Mouse (Mus musculus) CD4-positive helper T cell, adult 2 months (primary cell): Measurements from ENCODE around the gene Adi1.
A peak's percentile ranks its signal among the peaks of the same experiment; 100 is the strongest.

Experiments used
- DNase-seq: peaks from one replicate; pipeline ENCODE4 v3.0.0-alpha.2; 2012; ENCODE audit warnings: low read depth, missing footprints, low spot score

Adi1 gene

DNA sequence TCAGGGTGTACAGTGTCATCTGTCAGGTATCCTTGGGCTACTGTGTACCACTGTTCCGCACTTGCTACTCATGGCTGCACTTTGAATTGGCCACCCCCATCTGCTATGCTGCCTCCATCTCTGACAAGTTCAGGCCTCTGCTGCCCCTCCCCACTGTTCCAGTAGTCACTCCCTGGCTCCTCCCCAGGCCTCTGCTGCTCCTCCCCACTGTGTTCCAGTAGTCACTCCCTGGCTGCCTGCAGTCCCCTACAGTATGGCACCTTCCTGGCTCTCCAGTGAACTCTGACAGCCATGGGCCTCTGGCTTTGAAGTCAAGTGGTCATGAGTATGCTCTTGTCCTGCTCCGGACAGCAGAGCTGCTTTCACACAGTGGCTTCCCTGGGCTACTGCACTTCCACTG, 19.2 kb downstream of the Adi1 start:
- DNase-seq: no peak

DNA sequence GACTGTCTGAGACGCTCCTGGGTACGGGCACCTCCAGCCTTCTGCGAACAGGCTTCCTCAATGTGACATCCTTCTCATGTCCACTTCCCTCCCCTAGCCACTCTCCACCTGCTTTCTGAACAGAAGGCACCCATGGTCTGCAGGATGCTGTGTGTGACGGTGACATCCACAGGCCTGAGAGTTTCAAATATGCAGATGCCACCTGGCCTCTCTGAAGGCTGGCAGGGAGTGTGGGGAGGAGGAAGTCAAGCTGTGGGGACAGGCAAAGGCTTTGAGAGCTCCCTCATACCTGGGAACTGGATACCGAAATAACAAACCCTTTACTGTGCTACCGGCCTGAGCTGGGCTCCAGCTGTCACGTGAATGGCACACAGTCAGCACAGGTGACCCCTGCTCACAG, 19.7 kb downstream of the Adi1 start:
- no peak for DNase-seq

DNA sequence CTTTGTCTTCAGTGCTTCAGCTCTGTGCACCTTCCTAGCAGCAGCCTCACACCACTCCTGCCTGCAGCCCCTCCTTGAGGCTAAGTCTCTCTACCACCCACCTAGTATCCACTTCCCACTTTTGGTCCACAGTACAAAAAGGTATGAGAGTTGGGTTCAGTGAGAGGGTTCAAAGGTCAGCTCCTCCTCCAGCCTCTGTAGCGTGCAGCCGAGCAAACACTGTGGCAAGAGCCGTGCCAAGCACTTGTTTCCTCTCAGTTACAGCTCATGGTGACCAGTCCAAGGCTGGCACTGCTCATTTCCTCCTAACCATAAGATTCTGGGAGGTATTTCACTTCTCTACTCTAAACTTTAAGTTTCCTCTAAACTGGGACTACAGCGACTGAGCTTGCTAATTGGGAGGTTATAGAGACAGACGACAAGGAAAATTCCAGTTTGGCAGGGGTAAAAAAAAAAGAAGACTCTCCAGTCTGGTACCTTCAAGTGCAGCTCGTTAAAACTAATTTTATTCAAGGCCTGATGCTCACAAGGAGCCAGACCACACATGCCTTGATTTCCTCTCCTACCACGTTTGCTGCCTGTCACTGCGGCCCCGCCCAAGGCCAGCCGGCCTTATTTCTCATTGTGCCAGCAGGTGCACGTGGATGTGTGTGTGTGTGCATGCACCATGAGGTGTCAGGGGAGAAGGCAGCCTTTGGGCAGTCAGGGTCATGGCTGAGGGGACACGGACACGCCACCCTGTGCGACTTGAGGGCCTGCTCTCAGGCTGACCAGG, 23.0 kb downstream of the Adi1 start:
- no peak for DNase-seq

DNA sequence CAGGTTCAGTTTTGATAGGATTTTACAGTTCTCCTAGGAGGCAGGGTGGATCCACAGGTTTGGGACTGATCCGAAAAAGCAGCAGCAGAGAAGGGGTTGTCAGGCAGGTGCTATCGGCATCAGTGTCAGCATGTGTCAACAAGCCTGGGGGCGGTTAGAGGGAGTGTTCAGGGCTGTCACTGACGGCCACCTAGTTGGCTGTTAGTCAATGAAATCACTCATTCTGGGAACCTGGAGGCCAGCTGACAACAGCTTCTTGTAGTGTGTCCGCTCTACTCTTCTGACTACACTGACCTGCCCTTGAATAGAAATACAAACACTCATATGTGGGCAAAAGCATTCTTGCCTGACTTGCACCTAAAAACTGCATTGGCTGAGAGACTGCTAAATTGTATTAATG, 24.1 kb downstream of the Adi1 start:
- no peak for DNase-seq

DNA sequence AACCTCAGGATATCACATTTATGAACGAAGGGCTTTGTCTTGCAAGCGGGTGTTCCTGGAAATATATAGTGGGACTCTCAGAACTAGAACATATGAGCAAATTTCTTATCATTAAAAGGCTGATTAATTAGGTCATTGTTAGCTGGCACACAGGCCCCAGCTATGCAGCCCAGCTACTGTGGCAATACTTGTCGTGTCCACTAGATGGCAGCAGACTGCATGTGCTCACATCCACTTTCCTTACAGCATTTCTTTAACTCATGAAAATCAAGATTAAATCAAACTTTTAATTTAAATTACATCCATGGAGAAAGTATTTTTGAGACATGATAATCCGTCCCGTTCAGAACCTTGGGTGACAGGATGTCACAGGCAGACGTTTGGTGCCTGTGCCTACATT, 24.6 kb downstream of the Adi1 start:
- peak; percentile 69 for DNase-seq

DNA sequence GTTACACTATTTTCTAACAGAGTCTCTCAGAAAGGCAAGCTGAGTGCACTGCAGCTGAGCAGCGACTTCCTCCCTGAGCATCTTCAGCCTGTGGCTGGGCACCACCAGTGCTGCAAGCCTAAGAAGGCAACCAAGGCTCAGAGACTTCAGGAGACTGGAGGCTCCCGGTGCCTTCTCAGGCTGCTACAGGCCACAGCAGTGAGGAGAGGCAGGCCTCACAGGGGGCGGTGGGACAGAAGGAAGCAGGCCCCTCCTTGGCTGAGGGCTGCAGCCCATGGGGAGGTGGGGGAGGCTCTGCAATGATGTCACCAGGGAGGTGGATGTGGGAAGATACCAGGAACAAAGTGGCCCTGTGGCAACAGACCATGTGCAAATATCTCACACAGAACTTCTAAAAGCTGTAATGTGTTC, 25.1 kb downstream of the Adi1 start:
- no peak for DNase-seq

DNA sequence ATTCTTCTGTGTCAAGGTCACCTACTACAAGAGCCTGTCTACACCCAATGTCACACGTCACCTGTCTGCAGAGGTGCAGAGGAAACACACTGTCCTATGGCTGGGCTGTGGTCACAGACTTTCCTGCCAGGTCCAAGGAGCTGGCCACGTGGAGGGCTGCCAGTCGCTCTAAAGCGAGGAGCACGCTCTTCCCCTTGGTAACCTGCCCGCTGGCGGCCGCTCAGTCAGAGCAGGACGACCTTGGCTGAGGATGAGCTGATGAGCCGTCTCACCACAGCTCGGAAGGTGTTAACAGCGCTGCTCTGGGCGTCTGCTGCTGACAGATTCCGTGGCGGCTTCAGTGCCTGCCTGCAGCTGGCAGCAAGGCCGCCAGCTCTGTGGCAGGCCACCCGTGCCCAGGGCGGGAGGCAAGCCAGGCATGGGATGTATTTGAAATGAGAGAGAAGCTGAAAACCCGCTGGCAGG, 25.6 kb downstream of the Adi1 start:
- DNase-seq: no peak

DNA sequence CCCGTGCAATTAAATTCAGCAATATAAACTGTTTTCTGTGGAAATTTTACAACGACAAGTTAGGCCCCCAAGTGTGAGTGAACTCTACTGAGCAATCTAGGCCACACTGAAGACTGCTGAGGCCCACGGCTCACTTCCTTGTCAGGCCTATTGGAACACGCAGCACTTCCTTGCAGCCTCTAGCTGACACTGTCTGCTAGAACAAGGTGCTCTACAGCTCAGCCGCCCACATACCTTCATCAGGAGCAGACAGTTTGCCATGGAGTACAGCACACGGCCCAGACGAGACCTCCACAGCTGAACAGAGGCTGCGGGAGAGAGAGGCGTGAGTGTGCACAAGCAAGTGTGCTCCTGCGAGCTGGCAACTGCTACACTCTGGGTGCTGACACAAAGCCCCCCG, 26.3 kb downstream of the Adi1 start:
- DNase-seq: no peak

DNA sequence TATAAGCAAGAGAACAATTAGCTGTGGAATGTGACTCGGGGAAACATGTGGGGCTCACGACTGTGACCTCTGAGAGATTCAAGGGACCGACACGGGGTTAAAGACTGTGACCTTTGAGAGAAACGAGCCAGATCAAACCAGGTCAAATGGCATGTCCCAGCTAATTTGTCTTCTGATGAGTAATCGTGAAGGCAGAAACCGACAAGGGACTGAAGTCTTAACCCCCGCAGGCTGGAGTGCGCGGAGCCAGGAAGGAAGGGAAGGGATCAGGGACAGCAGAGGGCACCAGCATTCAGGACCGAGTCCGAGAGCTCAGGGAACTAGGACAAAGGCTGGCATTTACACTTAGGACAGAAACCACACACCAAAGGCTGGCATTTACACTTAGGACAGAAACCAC, 29.4 kb downstream of the Adi1 start:
- no peak for DNase-seq

DNA sequence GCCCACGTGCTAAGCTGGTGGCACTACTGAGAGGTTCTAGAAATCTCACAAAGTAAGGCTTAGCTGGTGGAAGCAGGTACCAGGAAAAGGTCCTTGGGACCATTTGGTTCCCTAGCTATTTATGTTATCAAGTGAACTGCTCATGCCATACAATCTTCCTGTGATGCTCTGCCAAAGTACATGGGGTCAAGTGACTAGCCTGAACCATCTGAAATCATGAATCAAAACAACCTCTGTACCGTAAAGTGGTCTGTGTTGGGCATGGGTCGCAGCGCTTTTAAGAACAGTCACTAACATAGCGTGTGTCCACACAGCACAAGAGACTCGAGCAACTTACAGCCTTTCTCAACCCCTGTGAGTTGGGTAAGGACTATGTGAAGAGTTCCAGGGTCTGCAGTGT, 30.2 kb downstream of the Adi1 start:
- DNase-seq: no peak

DNA sequence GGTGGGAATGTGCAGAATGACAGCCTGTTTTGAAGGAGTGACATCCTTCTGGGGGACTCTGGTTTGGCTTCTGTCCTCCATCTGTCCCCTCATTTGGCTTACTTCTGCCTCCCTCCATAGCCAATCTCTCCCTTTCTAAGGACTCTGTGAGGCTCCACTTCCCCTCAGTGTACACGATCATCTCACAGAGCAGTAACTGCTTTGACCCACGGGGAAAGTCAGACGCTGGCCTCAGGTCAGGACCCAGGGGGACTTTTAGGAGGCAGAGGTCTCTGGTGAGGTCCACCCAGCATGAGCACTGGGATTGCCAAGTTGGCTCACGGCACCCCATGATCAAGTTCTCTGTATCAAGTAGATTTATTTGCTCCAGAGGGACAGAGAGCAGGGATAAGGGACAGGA, 33.1 kb downstream of the Adi1 start:
- DNase-seq: no peak

DNA sequence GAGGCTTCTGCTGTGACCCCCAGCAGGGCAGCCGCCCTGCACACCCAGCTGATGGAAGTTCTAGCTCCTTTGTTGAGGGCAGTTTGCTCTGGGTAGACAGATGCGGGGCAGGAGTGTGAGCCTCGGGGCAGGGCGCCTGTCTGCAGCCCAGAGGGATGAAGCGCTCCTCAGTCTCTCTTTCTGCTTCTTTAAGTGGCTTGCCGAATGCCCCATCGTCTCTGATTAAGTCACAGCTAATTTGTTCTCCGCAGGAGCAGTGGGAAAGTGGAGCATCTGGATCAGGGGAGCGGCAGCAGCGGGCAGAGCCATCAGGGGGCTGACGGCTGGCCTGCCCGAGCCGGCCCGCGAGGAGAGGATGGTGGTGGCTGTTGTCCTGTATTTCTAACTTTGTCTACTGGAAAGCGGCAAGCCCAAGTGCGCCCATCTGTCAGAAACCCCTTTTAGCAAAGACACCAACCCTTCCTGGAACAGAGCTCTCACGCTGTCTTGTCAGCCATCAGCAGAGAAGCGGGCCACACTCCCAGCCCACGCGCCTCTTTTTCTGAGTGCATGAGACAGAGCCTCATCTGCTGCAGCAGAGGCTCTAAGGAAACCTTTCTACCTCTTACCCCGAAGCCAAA, 35.6 kb downstream of the Adi1 start:
- DNase-seq: no peak

DNA sequence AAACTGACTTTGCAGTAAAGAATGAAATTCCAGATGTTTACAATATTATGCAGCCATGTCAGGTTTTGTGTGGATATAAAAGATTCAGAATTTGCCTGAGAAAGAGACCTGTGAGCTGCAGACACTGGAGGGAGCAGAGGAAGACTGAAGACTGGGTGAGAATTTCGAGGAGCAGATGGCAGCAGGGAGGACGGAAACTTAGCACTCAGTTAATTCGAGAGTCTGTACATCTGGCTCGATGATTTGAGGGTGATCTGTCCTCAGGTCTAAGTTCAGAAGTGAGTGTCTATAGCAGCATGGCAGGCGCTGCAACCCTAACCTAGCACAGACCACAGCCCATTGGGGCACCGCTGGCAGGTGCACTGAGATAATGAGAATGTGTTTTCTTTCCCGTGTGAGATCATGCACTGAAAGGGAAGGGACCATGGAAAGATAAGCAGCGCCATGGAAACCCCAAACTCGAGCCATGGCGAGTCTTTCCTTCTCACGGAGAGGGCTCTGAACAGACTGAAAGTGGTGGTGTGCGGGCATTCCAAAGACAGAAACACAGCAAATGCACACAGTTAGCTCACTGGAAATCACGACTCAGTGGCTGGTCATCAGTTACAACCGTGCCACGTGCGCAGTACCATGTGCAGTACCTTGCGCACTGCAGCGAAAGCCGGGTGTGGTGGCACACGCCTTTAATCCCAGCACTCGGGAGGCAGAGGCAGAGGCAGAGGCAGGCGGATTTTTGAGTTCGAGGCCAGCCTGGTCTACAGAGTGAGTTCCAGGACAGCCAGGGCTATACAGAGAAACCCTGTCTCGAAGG, 40.0 kb downstream of the Adi1 start:
- DNase-seq: no peak

DNA sequence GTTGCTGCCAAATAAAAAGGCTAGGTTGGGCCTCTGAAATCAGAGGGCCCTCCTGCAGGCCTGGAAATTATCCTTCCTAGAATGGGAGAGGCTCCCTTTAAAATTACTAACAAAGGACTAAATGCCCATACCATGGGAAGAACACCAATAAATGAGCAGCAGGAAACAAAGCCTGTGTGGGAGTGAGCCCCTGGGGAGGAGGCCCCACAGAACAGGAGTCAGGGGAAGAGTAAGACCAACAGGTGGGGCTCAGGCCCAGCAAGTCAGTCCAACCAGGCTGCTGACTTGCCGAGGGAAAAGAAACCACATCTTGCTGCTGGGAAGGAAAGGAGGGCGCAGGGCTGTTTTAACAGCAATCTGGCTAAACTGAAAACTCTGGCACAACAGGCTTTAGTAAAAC, 42.0 kb downstream of the Adi1 start:
- no peak for DNase-seq

DNA sequence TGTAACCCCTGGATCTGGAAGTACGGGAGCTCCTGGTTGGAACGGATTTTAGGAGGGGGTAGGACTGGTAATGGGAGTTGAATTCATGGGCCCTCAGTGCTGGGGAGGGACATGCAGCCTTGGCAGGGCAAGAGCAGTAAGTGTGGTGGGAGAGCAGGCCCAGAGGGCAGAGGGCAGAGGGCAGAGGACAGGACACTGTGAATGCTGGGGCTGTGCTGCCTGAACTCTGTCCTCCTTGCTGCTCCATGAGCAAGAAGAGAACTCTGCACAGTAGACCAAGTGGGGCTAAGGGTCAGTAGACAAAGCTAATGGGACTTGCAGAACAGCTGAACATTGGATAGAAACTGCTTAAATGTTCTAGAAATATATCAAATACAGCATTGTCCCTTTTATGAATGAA, 43.1 kb downstream of the Adi1 start:
- DNase-seq: no peak

DNA sequence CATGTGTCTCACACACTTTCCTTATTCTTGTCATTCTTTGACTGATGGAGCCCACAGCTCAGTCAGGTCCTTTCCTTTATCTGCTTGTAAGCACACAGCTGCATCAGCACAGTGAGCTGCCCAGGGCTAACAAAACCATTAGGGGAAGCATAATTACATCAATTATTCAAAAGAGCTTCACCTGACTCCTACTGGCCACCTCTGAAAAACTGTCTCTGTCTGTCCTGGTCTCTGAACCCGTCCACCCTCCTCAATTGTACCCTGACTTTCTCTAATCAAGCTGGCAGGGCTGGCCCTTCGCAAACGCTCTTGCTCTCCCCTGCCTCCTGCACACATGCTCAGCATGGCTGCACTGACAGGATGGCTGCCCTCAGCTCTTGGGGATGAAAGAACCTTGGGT, 49.3 kb downstream of the Adi1 start:
- no peak for DNase-seq

DNA sequence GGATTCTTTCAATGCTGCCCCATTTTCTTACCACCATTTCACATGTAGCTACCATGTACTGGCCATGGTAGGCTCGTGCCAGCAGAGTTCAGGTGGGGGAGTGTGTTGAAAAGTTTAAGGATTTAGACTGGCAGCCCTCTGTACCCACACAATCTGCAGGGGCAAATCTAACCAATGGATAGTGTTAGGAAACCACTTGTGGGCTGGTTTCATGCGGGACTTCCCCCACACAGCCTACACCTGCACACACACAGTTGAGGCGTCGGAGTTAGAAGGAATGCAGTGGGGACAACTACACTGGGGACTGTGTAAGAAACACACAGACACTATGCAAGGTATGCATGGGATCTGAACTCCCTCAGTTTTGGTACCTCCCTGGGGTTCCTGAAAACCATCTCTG, 51.2 kb downstream of the Adi1 start:
- no peak for DNase-seq

DNA sequence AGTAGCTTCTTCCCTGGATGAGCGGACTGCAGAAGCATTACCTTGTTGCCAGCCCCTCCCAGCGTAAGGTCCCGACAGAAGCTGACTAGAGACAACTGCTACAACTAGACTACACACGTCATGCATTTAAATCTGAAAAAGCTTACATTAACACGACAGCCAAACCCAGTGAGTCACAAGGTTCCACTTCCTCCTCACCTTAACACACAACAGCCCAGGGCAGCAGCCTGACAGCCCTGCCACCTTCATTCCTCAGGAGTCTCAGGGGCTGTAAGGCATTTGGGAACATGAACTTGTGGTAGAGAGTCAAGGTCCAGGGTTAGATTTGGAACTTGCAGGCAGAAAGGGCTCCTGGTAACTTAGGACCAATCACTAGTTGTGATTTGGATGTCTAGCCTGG, 52.0 kb downstream of the Adi1 start:
- DNase-seq: no peak
